Mouse (Mus musculus) spleen, adult 2 months (tissue): ENCODE results near the gene Tcf25.

ENCODE experiments used
- CTCF ChIP-seq: fragments of 200-500 bp; IDR thresholded peaks from 2 replicates; pipeline ENCODE4 v1.5.1; 2011; ENCODE audit warnings: mild to moderate bottlenecking, inconsistent platforms; ENCODE audit not compliant: insufficient read depth, insufficient read length, insufficient replicate concordance; ENCODE audit errors: extremely low read depth
- POLR2A ChIP-seq: fragments of 200-500 bp; IDR thresholded peaks from 2 replicates; pipeline ENCODE4 v1.6.1; 2011; ENCODE audit warnings: low read depth, low read length, inconsistent platforms

DNA sequence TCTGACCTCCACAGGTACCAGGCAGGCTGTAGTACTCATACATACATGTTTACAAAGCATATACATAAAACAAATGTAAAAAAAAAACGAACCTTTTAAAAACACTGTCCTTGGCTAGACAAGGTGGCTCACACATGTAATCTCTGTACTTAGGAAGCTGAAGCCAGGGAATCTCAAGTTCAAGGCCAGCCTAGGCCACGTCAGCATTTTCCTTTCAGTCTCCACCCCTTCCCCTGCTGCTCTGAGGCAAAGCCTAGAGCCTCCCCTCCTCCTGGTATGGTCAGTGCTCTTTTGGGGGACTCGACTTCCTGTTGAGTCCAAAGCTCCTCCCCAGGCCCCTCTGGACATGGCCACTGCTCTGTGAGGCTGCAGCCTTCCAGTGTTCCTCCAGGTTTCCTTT, 13.5 kb downstream of the Tcf25 start:
- TF ChIP-seq POLR2A = no peak
- no peak for TF ChIP-seq CTCF
